Comparison of ENCODE assay signal across 14 mouse cellular contexts in the genomic region with DNA sequence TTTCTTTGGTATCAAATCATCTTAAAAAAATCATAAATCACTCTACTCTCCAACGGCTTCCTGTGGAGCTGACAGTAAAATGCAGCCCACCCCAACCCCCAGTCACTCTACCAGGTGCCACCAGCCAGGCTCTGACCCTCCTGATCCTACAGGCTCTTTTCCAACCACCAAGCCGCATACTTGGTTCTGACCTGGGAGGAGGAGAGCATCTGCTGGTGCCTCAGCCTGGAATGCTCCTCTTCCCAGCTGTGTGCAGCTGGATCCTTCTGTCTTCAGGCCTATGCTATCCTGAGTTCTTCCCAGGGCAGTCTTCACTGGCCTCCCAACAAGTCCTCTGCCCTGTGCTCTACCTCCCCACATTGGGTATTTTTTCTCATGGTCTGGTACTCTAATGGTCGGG. TPM values are rescaled to one million over a fixed set of nuclear protein-coding genes. Genes with fewer than 3 reads are reported as not detected.
DNase-seq lines count a peak whose midpoint lies in the region; ATAC-seq lines count a peak whose summit lies in the region.
"Had no signal": no experiment of that assay in that cellular context is flagged by ENCODE, and none has a peak within 500 bp of the region (broad histone marks: within the 10 kb centered on the region; RNA-seq: fewer than 3 reads in every experiment).

No protein-coding gene starts in this region.

- H3K4me1 ChIP-seq in heart, embryonic 10.5 days, result peaks cover 66% of the 10 kb centered on the region
- H3K4me1 ChIP-seq in heart, embryonic 11.5 days (ENCODE audit: control insufficient read depth, insufficient read depth, low read length), result peaks cover 30% of the 10 kb centered on the region
- peaks cover 42% of the 10 kb centered on the region for H3K4me1 ChIP-seq in stomach, embryonic 16.5 days (ENCODE audit: control insufficient read depth, insufficient read depth, low read length)

- no peak overlapping the region; the same call in 1 of the 2 replicates for H3K4me2 ChIP-seq in heart, embryonic 11.5 days
- H3K4me2 ChIP-seq in stomach, embryonic 16.5 days (ENCODE audit: low read depth, low read length), result no peak overlapping the region
- H3K4me2 ChIP-seq: liver, embryonic 13.5 days had no signal

- H3K36me3 ChIP-seq in heart, embryonic 10.5 days, result no peaks in the 10 kb centered on the region
- H3K36me3 ChIP-seq in heart, embryonic 11.5 days (ENCODE audit: control insufficient read depth, insufficient read depth, low read length), result no peaks in the 10 kb centered on the region
- no peaks in the 10 kb centered on the region for H3K36me3 ChIP-seq in stomach, embryonic 16.5 days (ENCODE audit: control insufficient read depth, insufficient read depth, low read length)
- H3K36me3 ChIP-seq: liver, embryonic 13.5 days had no signal

- H3K27ac ChIP-seq in heart, embryonic 10.5 days, result no peak overlapping the region
- H3K27ac ChIP-seq in heart, embryonic 11.5 days (ENCODE audit: low read depth, low read length), result no peak overlapping the region
- no peak overlapping the region for H3K27ac ChIP-seq in stomach, embryonic 16.5 days (ENCODE audit: low read length)
- H3K27ac ChIP-seq: liver, embryonic 13.5 days had no signal

- 66% methylated on average over 3 of the region's 3 CpGs for WGBS in heart, embryonic 10.5 days
- WGBS in heart, embryonic 11.5 days (ENCODE audit: insufficient replicate concordance), result 67% methylated on average over 3 of the region's 3 CpGs
- 40% methylated on average over 3 of the region's 3 CpGs for WGBS in stomach, embryonic 16.5 days

- no peak overlapping the region for H3K4me3 ChIP-seq in heart, embryonic 10.5 days
- H3K4me3 ChIP-seq in heart, embryonic 11.5 days (ENCODE audit: low read depth, low read length), result no peak overlapping the region
- no peak overlapping the region for H3K4me3 ChIP-seq in stomach, embryonic 16.5 days (replicated peaks; ENCODE audit: low read length)
- H3K4me3 ChIP-seq: liver, embryonic 13.5 days had no signal

- no peak overlapping the region for H3K9ac ChIP-seq in heart, embryonic 11.5 days (ENCODE audit: low read depth, low read length)
- H3K9ac ChIP-seq in stomach, embryonic 16.5 days (ENCODE audit: low read length), result peak overlapping the region; percentile 33; the same call in 1 of the 2 replicates
- H3K9ac ChIP-seq: liver, embryonic 13.5 days had no signal

- no peaks in the 10 kb centered on the region for H3K9me3 ChIP-seq in heart, embryonic 10.5 days
- no peaks in the 10 kb centered on the region for H3K9me3 ChIP-seq in heart, embryonic 11.5 days (replicated peaks; ENCODE audit: control insufficient read depth, low read length)
- H3K9me3 ChIP-seq in stomach, embryonic 16.5 days (replicated peaks; ENCODE audit: control insufficient read depth, low read length), result no peaks in the 10 kb centered on the region
- H3K9me3 ChIP-seq: liver, embryonic 13.5 days had no signal

- peak; percentile 63 for DNase-seq in heart, embryonic 10.5 days (ENCODE audit: low spot score)
- peak; percentile 29 for DNase-seq in testis, postnatal 14 days (ENCODE audit: low spot score)
- DNase-seq in testis, postnatal 10 days (ENCODE audit: low spot score), result no peak
- DNase-seq in kidney, postnatal 4 days, result peak; percentile 62 to 75
- DNase-seq in adrenal gland, adult 8-10 months, result no peak
- DNase-seq: embryo, embryonic 11 days; gastrocnemius, postnatal 14 days; liver, embryonic 13.5 days had no signal

- peaks cover 8% of the 10 kb centered on the region; the same call in 1 of the 2 replicates for H3K27me3 ChIP-seq in heart, embryonic 10.5 days (ENCODE audit: insufficient read depth, poor library complexity, severe bottlenecking)
- peaks cover 3% of the 10 kb centered on the region; the same call in 1 of the 2 replicates for H3K27me3 ChIP-seq in heart, embryonic 11.5 days (ENCODE audit: control insufficient read depth, insufficient read depth, low read length)
- H3K27me3 ChIP-seq in stomach, embryonic 16.5 days (ENCODE audit: control insufficient read depth, insufficient read depth, low read length), result no peaks in the 10 kb centered on the region

- ATAC-seq in heart, embryonic 11.5 days (replicated peaks; ENCODE audit: insufficient number of reproducible peaks, low FRiP score, low TSS enrichment), result no peak
- ATAC-seq in stomach, embryonic 16.5 days (ENCODE audit: insufficient read depth, low FRiP score), result no peak
- ATAC-seq in monocyte, adult 5-6 weeks (replicated peaks; ENCODE audit: insufficient number of reproducible peaks, low FRiP score, low TSS enrichment, poor library complexity, severe bottlenecking), result no peak
- ATAC-seq: hindbrain, embryonic 16.5 days had no signal

RNA-seq across cellular contexts. Expression of a gene that starts 3.7 kb away (rescaled TPM):
- polyA plus RNA-seq in heart, embryonic 10.5 days (2016; fragmentation: Nextera tagmentation; extraction: Ambion mirVana), result 4.2 and 8.5 TPM in 2 replicates
- polyA plus RNA-seq in heart, embryonic 11.5 days (2014; fragmentation: Nextera tagmentation; extraction: Ambion mirVana), result 3.3 and 3.7 TPM in 2 replicates
- 5.2 and 5.6 TPM in 2 replicates for polyA plus RNA-seq in stomach, embryonic 16.5 days (2015; fragmentation: Nextera tagmentation; extraction: Ambion mirVana)
- total RNA-seq in monocyte, adult 5-6 weeks (2017), result not detected in 3 replicates
- total RNA-seq in adrenal gland, adult 8-10 months (2022), result 10 to 100 TPM; 14.7 to 25.2 (median 18.0) TPM

RNA-seq across cellular contexts. Expression of a gene that starts 57.1 kb away (rescaled TPM):
- polyA plus RNA-seq in heart, embryonic 10.5 days (2016; fragmentation: Nextera tagmentation; extraction: Ambion mirVana), result 1.5 and 2.1 TPM in 2 replicates
- 1.5 TPM in 2 replicates for polyA plus RNA-seq in heart, embryonic 11.5 days (2014; fragmentation: Nextera tagmentation; extraction: Ambion mirVana)
- polyA plus RNA-seq in stomach, embryonic 16.5 days (2015; fragmentation: Nextera tagmentation; extraction: Ambion mirVana), result 4.5 and 4.7 TPM in 2 replicates
- 0.85 to 1.4 TPM in 2 of 3 replicates, not detected in the other for total RNA-seq in monocyte, adult 5-6 weeks (2017)
- total RNA-seq in adrenal gland, adult 8-10 months (2022), result 10 to 100 TPM in 2 of 4 experiments, 1 to 10 TPM in 2; 6.0 to 34.7 (median 13.4) TPM
- total RNA-seq: megakaryocyte-erythroid progenitor cell, adult 5-6 weeks had no signal
- polyA plus RNA-seq: C2C12 had no signal

Comparison
In these comparisons a context has a peak if more than half of its experiments do, and no peak if none do; other contexts are left out.
1. DNase-seq: peak in heart, embryonic 10.5 days (single experiment), testis, postnatal 14 days (single experiment) and kidney, postnatal 4 days (2 of 2); none in testis, postnatal 10 days (single experiment) and adrenal gland, adult 8-10 months (single experiment).